Mouse (Mus musculus) ES-E14 (cell line): ENCODE measurements around the gene Nanog.

Experiments
- CHD2 ChIP-seq: IDR thresholded peaks from 2 replicates; pipeline ENCODE4 v1.6.1; 2014; ENCODE audit warnings: mild to moderate bottlenecking, low read depth, low read length, inconsistent platforms
- HCFC1 ChIP-seq: IDR thresholded peaks from 2 replicates; pipeline ENCODE4 v1.6.1; 2012; ENCODE audit warnings: low read length, inconsistent platforms, borderline replicate concordance; ENCODE audit not compliant: insufficient read depth
- ZC3H11A ChIP-seq: IDR thresholded peaks from 2 replicates; pipeline ENCODE4 v1.6.1; 2012; ENCODE audit warnings: low read depth, mild to moderate bottlenecking, inconsistent platforms, low read length, borderline replicate concordance

DNA sequence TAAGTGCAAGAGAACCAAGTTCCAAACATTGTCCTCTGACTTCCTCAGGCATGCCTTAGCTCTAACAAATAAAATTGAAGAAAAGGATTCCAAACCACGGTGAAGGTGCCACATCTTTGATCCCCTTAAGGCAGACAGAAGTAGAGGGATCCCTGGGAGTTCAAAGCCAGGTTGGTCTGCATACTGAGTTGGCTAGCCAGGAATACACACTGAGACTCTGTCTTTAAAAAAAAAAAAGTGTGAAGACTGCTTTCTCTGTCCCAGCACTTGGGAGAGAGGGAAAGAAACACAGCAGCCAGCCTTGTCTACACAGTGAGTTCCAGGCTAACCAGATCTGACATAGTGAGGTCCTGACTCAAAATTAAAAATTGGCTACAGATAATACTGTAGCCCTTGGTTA is 3.6 kb upstream of the Nanog start:
- no peak for TF ChIP-seq ZC3H11A
- no peak for TF ChIP-seq HCFC1
- TF ChIP-seq CHD2 = no peak
